Mouse (Mus musculus) MEL-GATA-1-ER (cell line): ENCODE measurements around the gene Cdh4.

ENCODE experiments used
- DNase-seq: peaks from one replicate; pipeline ENCODE4 v3.0.0-alpha.2; 2012; ENCODE audit warnings: low read depth; ENCODE audit errors: extremely low read depth

Gene Cdh4

DNA sequence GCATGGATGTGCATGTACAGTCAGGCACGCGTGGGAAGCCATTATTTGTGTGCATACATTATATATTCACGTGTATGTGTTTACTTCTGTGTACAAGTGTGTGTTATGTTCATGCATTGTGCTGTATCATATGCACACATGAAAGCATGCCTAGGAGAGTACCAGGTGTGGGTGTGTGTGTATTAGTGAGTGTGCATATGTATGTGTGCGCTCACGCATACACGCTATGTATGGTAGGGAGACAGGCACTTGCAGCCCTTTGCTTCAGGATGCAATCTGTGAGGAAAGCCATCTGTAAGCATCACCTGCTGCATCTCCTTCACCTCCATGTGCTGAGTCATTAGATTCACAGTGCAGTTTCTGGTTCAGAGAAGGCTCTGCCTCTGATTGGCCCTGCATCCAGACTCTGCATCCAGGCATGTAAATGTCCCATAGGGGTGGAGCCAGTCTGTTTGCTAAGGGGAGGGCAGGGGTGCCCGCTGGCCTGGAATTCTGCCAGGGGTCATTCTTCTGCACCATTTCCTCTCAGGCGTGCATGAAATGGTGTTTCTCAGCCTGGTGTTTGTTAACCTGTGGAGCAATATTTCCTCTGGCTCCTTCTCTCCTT, 25.7 kb downstream of the Cdh4 start:
- no peak for DNase-seq

DNA sequence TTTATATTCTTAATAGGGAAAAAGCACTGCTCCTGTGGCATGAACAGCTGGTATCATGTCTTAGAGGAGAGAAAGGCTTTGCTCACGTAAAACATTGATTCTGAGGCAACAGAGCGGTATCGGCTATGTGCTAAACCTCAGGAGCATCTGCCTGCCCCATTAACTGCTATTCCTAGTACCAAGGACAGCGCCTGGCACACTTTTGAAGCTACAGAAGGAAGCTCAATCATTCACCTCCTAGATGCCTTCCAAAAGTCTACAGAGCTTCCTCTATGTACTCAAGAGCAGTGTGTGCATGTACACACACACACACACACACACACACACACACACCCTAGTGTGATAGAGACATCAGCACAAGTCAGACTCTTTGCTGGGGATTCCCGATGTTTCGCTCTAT, 34.4 kb downstream of the Cdh4 start:
- DNase-seq = no peak

DNA sequence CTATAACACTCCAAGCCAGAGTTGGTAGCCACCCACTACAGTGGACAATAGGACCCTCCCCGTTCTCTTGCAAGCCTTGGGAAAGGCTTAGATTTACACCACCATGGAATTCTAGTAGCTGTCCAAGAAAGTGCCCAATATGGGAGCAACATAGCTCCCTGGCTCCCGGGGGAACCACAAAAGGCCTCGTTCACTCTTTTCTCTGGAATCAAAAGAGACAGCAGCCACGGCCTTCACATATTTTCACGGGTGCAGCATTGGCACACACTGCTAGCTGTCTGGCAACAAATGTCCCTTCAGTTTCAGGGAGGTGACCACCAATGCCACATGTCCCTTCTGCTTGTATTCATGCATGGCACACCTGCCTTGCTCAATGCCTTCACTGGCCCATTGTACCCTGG, 38.6 kb downstream of the Cdh4 start:
- no peak for DNase-seq

DNA sequence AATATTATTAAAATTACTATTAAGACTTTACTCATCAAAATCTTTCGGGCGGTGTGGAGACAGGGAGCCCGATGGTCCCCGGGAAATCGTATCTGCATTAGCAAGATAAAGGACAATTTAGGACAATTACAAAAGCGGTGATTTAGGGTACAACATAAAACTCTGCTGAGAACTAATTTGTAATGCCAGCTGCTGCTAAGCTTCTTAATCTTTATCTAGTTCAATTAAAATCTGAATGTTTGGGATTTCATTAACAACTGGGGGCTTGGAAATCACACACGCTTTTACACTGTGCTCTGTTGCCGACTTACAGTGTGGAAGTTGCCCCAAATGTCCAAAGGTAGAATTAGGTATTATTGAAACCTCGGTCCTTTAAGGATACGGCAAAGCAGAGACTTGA, 39.1 kb downstream of the Cdh4 start:
- no peak for DNase-seq

DNA sequence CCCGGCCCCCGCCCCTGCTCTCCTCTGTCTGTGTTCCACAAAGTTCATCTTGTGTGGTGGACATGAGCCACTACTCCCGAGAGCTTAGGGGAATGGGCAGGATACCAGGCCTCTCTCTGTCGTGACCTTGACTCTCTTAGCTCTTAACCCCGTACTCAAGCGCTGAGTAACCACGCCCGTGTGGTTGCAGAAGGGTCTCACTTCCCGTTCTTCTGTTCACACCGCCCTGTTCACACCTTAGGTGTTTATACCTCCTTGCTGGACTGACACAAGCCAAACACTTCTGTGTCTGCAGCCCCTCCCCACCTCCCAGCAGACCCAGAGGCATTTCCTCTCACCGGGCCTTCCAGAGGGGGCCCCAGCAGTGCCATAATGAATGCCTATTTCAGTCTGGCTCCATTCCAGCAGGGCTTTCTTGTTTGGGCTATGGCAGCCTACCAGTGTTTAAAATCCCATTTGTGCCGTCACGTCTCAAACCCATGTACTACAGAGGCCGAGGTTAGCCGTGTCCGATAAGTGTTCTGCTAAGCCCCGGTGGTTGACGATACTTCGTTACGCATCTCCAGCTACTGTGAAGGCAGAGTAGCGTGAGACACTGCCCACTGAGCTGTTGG, 46.4 kb downstream of the Cdh4 start:
- DNase-seq = no peak

DNA sequence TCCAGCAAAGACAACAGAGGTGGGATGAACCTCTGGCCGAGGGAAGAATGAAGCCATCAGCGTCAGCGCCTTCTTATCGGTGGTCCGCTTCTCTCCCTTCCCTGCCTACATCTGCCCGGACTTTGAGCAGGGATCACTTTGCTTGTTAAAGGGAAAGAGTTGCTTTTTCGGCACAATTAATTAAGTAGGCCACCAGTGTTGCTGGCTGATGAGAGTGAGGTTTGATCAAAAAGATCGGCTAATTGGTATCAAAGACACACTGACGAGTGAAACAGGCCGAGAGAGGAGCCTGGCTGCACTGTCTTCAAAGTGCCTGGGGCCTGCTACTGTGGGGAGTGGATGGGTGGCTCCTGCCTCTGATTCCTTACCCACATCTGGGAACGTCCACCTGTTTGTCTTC, 49.7 kb downstream of the Cdh4 start:
- no peak for DNase-seq

DNA sequence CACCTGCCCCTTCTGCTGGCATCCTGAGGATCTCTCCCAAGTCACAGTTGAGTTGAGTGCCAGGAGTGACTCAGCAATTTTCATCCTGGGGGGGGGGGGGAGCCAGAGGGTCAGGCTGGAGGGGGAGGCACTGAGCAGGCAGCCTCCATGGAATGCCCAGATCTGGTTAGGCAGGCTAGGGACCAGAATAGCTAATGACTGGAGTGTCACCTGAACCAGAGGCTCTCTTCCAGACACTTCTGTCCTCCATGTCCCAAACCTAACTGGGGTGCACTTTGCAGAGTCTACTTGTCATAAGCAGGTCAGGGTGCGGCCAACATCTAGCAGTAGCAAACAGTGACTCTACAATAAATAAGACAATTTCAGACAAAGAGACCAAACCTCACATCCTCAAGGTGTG, 52.0 kb downstream of the Cdh4 start:
- DNase-seq = no peak

DNA sequence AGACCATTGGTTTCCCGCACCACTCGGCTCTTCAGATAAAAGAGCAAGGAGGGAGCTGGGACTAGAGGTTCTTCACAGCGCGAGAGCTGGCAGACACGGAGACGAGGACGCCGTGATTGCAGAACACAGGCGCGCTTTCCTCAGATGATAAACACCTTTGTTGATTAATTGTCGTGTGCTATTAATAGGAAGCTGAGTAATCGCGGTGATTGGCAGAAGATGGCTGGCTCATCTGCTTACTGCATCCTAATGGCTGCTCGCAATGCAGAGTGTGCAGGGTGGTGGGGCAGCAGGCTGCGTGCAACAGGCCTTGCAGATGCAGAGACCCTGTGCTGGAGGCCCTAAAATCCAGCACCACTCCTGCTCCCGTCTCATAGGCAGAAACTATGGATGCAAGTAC, 68.2 kb downstream of the Cdh4 start:
- DNase-seq = no peak

DNA sequence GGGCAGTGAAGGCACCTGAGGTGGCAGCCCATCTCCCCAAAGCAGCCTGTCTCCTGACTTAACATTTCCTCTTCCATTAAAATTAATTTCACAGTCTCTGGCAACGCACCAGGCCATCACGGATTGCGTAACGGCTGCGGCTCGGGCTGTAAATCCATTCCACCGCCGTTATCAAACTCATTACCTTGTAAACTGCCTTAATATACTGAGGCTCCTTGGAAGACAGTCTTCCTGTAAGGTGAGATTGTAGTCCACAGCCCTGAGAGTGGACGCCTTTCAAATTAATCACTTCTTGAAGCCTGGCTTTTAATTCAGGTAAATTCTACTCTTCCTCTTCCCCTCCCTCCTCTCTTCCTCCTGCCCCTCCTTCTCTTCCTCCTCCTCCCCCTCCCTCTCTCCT, 74.3 kb downstream of the Cdh4 start:
- no peak for DNase-seq

DNA sequence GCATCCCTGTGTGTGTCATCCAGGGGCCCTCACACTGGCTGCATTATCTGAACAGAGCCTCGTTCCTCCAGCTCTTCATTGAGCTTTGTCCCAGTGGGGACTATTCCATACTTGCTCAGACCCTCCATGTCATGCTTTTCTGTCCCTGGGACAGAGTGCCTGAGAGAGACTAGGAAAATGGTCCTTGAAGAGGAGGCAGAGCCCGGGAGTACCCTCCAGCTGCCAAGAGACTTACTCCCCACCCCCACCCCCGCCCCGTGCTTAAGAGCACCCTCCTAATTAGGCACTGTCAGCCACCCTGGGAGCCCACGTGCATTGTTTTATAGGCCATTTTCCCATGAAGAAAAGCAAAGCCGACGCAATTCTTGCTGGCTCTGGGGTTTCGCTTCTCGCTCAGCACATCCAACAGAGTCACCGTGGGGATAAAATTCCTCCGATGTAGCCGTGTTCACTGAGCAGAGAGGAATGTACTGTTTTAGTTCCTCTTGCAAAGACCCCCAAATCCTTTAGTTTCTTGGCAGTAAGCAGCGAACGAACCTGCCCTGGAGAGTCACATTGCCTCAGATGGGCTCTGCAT, 76.3 kb downstream of the Cdh4 start:
- no peak for DNase-seq

DNA sequence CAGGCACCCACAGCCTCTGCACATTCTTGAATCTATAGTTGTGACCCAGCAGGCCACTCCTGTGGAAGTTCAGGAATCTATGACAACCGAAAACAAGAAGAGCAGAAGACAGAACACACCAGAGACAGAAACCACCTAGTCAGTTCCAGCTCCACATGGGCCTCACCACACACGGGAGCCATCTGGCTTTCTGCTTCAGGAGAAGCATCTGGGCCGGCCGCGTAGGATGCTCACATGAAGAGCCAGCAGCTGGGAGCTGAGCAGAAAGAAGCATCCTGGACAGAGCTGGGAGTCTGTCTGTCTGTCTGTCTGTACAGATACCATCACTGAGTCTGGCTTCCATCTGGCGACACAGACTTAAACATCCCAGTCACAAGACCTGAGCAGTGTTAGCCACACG, 76.9 kb downstream of the Cdh4 start:
- DNase-seq = no peak

DNA sequence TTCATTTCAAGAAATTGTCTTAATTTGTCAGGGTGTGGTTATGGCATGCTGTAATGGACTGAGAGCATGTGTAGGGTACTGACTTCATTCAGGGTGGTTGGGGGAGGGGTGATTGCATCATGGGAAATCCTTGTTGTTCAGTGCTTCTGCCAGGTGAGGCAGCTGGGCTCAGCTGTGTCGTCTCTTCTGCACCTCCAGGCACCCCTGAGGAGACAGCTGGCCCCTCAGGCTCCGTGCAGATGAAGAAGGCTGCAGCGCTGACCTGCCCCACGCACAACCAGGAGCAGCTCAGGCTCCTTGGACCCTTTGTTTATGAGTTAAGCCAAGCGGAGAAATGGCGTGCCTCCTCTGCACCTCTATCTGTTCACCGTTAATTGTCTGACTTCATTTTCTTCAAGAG, 77.7 kb downstream of the Cdh4 start:
- DNase-seq = no peak

DNA sequence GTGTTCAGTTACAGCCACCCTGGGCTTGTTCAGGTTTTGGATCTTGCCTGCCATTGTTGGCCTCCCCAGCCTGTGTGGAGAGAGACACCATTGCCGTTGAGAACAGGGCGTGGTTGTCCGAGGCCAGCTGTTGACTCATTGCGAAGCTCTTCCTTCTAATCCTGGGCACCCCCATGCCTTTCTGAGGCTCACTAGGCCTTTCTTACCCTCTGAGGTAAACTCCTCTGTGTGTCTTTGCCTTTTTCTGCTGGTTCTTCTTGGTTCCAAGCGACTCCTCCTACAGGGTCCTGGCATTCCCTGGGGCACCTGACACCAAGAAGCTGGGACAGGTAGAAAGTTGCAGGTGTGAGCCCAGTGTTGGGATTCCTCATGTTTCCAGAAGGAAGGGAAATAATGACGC, 78.7 kb downstream of the Cdh4 start:
- DNase-seq = no peak

DNA sequence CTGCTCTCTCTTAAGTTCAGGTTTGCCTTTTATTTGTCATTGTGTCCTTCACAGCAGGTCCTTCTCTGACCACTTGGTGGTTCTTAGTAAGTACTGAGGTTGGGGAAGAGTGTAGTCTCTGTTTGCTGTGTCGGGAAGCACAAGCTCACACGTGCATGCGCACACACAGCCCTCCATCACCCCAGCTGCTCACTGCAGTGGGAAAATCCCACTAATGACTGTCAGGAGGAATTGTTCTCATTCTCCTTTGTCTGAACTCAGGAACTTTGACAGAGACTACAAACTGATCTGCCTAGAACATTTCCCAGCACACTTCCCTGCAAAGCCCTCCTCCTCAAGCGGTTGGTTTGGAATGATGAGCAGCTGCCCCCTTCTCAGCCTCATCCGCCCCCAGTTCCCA, 79.2 kb downstream of the Cdh4 start:
- no peak for DNase-seq

DNA sequence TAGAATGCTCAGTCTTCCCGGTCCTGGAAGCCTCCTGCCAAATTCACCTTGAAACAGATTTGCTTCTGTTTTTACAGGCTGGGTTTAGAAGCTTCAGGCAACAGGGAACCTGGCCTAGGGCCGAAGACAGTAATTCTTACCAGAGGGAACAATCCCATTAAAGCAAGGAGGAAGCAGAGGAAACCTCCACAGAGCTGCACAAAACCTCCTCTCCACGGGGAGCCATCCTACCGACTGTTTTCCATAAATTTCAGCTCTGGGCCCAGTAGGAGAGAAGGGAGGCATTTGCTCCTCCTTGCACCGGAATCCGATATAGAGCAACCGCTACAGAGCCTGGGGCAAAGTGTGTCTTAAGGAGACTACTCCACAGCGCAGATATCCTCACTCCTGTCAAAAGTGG, 79.9 kb downstream of the Cdh4 start:
- DNase-seq = no peak

DNA sequence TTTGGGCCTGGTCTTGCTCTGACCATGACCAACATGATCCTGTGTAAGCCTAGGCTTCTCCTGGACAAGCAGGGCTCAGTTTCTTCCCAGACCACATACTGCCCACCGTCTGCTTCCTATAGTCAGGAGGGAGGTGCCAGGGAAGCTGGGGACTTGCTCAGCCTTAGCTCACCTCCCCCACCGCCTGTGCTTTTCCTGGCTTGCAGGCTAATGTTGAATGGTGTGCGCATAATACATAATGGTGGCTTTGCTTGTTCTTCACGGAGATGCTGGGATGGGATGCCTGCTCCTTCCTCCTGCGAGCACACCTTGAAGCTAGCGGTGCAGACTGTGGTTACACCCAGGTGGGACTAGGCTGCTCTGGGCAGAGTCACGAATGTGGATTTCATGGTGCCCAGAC, 84.7 kb downstream of the Cdh4 start:
- DNase-seq = no peak

DNA sequence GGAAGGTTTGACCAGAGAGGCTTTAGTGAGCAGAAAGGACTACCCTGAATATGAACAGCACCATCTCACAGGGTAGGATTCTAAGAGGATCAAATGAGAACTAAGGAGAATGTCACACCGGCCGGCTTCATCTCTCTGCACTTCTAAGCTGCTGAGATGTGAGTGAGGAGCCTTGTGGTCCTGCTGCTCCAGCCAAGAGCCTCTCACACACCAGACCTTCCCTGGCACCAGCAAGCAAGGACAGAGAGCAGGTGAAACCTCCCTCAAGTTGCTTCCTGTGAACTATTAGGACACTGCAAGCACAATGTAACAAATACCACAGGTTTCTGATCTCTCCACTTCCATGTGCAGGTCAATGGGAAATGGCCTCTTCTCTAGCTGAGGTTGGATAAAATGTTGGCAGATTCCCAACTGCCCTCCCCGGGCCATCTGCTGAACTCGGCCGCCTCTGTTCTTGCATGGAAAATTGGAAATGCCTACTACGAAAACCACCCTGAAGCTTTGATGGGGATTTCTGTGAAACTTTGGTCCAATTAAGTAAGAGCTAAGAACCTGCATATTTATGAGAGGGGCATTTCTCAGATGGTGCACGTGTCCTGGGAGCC, 88.3 kb downstream of the Cdh4 start:
- DNase-seq = no peak

DNA sequence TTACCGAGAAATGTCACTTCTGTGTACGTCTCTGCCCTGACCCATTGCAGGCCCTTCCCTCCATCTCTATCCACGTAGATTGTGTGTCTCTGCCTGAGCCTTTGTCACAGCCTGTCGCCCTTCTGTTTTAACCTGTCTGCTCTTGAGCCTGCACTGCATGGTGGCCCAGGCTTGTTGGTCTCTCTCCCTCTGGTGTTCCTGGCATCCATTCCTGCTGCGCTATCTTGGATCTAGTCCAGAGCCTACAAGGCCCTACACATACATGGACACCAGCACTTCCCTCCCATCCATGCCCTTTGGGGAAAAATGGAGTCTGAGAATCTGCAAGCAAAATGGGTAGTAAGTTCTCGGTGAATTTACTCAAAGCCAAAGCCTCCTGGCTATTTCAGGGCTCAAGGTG, 91.0 kb downstream of the Cdh4 start:
- DNase-seq = no peak

DNA sequence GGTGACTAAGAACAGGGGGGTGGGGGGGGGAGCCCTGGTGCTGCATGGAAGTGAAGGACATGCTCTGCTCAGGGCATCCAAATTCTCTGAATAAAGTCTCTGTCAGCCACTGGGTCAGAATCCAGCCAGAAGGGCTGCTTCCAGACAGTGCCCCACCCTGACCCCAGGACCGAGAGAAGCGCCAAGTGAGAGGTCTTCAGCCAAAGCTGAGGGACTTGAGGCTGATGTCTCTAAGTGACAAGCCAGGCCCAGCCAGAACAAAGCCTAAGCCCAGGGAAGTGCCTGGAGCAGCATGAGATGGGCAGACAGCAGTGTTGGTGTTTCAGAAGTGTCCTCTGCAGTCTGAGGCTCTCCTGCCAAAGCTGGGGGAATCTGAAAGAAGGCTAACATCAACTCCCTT, 91.7 kb downstream of the Cdh4 start:
- no peak for DNase-seq

DNA sequence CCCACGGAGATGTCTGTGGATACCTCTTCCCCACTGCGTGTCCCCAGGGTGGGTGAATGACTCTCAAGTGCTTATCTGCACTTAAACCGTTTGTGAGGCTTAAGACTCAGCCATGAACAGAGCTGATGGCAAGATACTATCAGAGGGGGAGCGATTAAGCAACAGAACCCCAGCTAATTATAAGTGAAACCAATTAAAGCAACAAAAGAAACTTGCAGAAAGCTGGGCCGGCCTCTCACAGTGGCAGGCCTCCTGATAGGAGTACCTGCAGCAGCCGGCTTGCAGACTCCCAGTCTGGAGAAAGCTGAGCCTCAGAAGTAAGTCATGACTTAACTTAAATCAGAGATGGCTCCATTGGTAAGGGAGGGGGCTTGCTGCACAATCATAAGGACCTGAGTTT, 93.0 kb downstream of the Cdh4 start:
- no peak for DNase-seq

DNA sequence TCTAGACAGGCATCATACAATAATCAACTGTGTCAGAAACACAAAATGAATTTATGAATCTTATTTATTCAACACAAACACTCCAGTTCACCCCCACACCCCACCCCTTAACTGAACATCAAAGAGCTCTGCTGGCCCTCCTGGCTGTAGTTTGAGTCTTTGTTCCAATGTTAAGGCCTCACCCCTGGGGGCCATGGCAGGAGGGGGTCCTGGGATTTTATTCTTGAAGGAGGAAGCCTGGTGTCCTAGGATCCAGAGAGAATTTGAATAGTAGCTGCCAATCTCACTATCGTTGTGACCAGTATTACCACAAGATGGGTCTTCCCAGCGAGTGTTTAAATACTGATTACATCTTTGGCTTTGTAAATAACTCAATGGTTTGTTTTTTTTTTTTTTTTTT, 94.5 kb downstream of the Cdh4 start:
- no peak for DNase-seq

DNA sequence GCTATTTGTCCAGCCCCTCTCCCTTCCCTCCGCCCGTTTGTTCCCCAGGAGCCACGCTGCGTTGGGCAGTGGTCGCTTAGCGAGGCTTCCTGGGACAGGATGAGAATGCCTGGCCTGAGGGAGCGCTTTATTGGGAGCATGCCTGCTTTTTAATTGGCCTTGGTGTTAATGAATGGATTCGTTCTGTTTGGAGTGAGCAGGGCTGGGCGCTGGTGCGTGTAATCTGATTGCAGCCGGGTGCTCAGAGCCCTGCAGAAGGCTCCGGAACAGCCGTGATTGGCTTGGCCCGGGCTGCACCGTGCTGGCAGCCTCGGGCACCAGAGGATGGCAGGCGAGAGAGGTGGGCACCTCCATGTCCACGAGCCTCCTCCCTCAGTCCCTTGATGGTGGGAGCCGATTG, 95.2 kb downstream of the Cdh4 start:
- no peak for DNase-seq

DNA sequence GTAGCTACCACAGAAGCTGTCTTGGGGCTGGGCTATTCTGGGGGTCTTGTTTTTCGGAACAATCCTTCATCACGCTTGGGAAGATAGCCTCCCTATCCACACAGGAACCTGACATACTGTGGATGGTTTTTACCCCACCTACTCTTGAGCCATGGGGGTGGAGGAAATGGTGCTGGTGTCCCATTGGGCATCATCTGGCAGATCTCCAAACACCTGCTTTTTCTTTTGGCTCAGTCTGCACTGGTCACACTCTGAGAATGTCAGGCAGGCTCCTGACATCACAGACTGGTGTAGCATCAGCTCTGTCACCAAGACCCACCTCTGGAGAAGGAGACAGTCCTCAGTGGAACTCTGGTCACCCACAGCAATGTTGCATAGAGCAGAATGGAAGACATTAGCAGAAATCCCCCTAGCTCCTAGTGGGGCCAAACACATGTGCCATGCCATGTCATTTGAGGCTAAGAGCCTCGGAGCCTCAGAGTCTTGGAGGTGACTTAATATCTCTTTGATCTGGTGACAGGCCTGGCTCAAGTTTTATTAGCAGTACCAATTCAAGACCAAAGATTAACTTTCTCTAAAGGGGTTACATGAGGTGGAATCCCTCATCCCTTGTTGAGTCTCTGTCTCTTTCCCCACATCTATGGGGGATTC, 95.7 kb downstream of the Cdh4 start:
- DNase-seq = no peak
